In genomic region chr15:11845204-11846062, GRCm38 (mm10) we compare ENCODE assay signal across 21 mouse cellular contexts.
DNase-seq lines count a peak whose midpoint lies in the region; ATAC-seq and TF ChIP-seq lines count a peak whose summit lies in the region.
"Had no signal": no experiment of that assay in that cellular context is flagged by ENCODE, and none has a peak within 500 bp of the region (broad histone marks: within the 10 kb centered on the region; RNA-seq: fewer than 3 reads in every experiment).

No protein-coding gene starts in this region.

- no peak for TF ChIP-seq POLR2A in testis, adult 2 months (IDR thresholded peaks at IDR 0.05; ENCODE audit: control insufficient read depth, low read depth, low read length)

- H3K27ac ChIP-seq in testis, adult 2 months (ENCODE audit: control insufficient read depth, insufficient read depth, low read depth, low read length), result peak overlapping the region; percentile 6
- H3K27ac ChIP-seq in neural tube, embryonic 13.5 days (replicated peaks), result no peak overlapping the region
- no peak overlapping the region for H3K27ac ChIP-seq in heart, embryonic 11.5 days (ENCODE audit: low read depth, low read length)
- H3K27ac ChIP-seq: heart, embryonic 13.5 days; hindbrain, embryonic 15.5 days; limb, embryonic 15.5 days had no signal

- no peak overlapping the region for H3K4me3 ChIP-seq in testis, adult 2 months (ENCODE audit: control insufficient read depth, low read depth, low read length)
- no peak overlapping the region for H3K4me3 ChIP-seq in neural tube, embryonic 13.5 days
- H3K4me3 ChIP-seq in heart, embryonic 11.5 days (ENCODE audit: low read depth, low read length), result no peak overlapping the region
- H3K4me3 ChIP-seq: erythroblast, embryonic 14.5 days; heart, embryonic 13.5 days; hindbrain, embryonic 15.5 days; limb, embryonic 15.5 days had no signal

- peak; percentile 40; the same call in 1 of the 2 replicates for ATAC-seq in neural tube, embryonic 13.5 days (ENCODE audit: low read depth)
- ATAC-seq in heart, embryonic 11.5 days (replicated peaks; ENCODE audit: insufficient number of reproducible peaks, low FRiP score, low TSS enrichment), result no peak
- ATAC-seq: CD4-positive, CD25-positive, alpha-beta regulatory T cell, adult 4 months; forebrain, postnatal 0 days had no signal

- DNase-seq in embryo, embryonic 10.5 days (ENCODE audit: low spot score), result peak; percentile 15
- DNase-seq in embryo, embryonic 10 days (ENCODE audit: low spot score), result no peak
- DNase-seq in testis, postnatal 10 days (ENCODE audit: low spot score), result no peak
- no peak for DNase-seq in ovary, postnatal 10 days (ENCODE audit: low spot score)
- no peak for DNase-seq in lung, postnatal 36 days
- DNase-seq: adrenal gland, postnatal 36 days; cerebellum, adult 8-10 months; forebrain, postnatal 0 days; kidney, adult 2 months; kidney, postnatal 14 days; lung, postnatal 10 days; thymus, postnatal 14 days had no signal

- TF ChIP-seq CTCF in testis, adult 2 months (IDR thresholded peaks at IDR 0.05; ENCODE audit: control insufficient read depth, insufficient read depth, insufficient replicate concordance, low read depth, low read length), result no peak

- no peaks in the 10 kb centered on the region for H3K9me3 ChIP-seq in neural tube, embryonic 13.5 days
- H3K9me3 ChIP-seq in heart, embryonic 11.5 days (replicated peaks; ENCODE audit: control insufficient read depth, low read length), result no peaks in the 10 kb centered on the region
- H3K9me3 ChIP-seq: G1E; heart, embryonic 13.5 days; hindbrain, embryonic 15.5 days; limb, embryonic 15.5 days had no signal

- no peaks in the 10 kb centered on the region for H3K36me3 ChIP-seq in testis, adult 2 months (ENCODE audit: control insufficient read depth, insufficient read depth, low read length)
- no peaks in the 10 kb centered on the region for H3K36me3 ChIP-seq in neural tube, embryonic 13.5 days
- no peaks in the 10 kb centered on the region for H3K36me3 ChIP-seq in heart, embryonic 11.5 days (ENCODE audit: control insufficient read depth, insufficient read depth, low read length)
- H3K36me3 ChIP-seq: G1E; hindbrain, embryonic 15.5 days; limb, embryonic 15.5 days had no signal

- H3K27me3 ChIP-seq in testis, adult 2 months (ENCODE audit: control insufficient read depth, insufficient read depth, low read length), result no peaks in the 10 kb centered on the region
- H3K27me3 ChIP-seq in neural tube, embryonic 13.5 days, result no peaks in the 10 kb centered on the region
- no peaks in the 10 kb centered on the region for H3K27me3 ChIP-seq in heart, embryonic 11.5 days (ENCODE audit: control insufficient read depth, insufficient read depth, low read length)
- H3K27me3 ChIP-seq: heart, embryonic 13.5 days; hindbrain, embryonic 15.5 days; limb, embryonic 15.5 days had no signal

- H3K4me2 ChIP-seq in neural tube, embryonic 13.5 days, result peak overlapping the region; percentile 16
- no peak overlapping the region for H3K4me2 ChIP-seq in heart, embryonic 11.5 days
- H3K4me2 ChIP-seq: heart, embryonic 13.5 days; limb, embryonic 15.5 days had no signal

- 52% methylated on average over 16 of the region's 16 CpGs for WGBS in neural tube, embryonic 13.5 days
- WGBS in heart, embryonic 11.5 days (ENCODE audit: insufficient replicate concordance), result 70% methylated on average over 16 of the region's 16 CpGs

- H3K9ac ChIP-seq in neural tube, embryonic 13.5 days, result no peak overlapping the region
- no peak overlapping the region for H3K9ac ChIP-seq in heart, embryonic 11.5 days (ENCODE audit: low read depth, low read length)
- H3K9ac ChIP-seq: forebrain, postnatal 0 days; heart, embryonic 13.5 days; hindbrain, embryonic 15.5 days; limb, embryonic 15.5 days had no signal

- no peaks in the 10 kb centered on the region for H3K4me1 ChIP-seq in testis, adult 2 months (ENCODE audit: control insufficient read depth, insufficient read depth, low read length)
- peaks cover 16% of the 10 kb centered on the region; the same call in 1 of the 2 replicates for H3K4me1 ChIP-seq in neural tube, embryonic 13.5 days (replicated peaks)
- no peaks in the 10 kb centered on the region for H3K4me1 ChIP-seq in heart, embryonic 11.5 days (ENCODE audit: control insufficient read depth, insufficient read depth, low read length)
- H3K4me1 ChIP-seq: hindbrain, embryonic 15.5 days had no signal
